Mouse (Mus musculus): ENCODE data around the gene Adamts16. TPM values are rescaled to one million over a fixed set of nuclear protein-coding genes. Genes with fewer than 3 reads are reported as not detected.
"Not testable (repeated sequence)": the region's sequence is repeated elsewhere in the genome, so short reads cannot be mapped to it uniquely, and the experiment has no call there.

Gene Adamts16
- polyA plus RNA-seq (2011; ENCODE audit: insufficient read length, low read depth, missing spikeins): 0.87 and 3.1 TPM in 2 replicates

GRCm38 (mm10) chr13:70841421-70841904, at the start of gene Adamts16:
TSS of gene Adamts16 (minus strand) at chr13:70841811.
- TF ChIP-seq CTCF (IDR thresholded peaks at IDR 0.05; ENCODE audit: borderline replicate concordance, insufficient read depth, low read length): no peak
- no peak for TF ChIP-seq POLR2A (IDR thresholded peaks at IDR 0.05; ENCODE audit: low read depth, low read length)
- no peak within 1 kb of the TSS for H3K27ac ChIP-seq (ENCODE audit: insufficient read depth, low read length)
- no peak within 1 kb of the TSS for H3K4me3 ChIP-seq (ENCODE audit: insufficient read depth, low read length)
- H3K4me1 ChIP-seq (ENCODE audit: control insufficient read depth, insufficient read depth, low read length): peaks cover 2% of the 10 kb centered on the region; the same call in 1 of the 2 replicates

- TF ChIP-seq CTCF (IDR thresholded peaks at IDR 0.05; ENCODE audit: borderline replicate concordance, insufficient read depth, low read length) (no peak), POLR2A (IDR thresholded peaks at IDR 0.05; ENCODE audit: low read depth, low read length) (no peak)
- Histone ChIP-seq H3K4me3 (ENCODE audit: insufficient read depth, low read length) (no peak overlapping the region), H3K4me1 (ENCODE audit: control insufficient read depth, insufficient read depth, low read length) (no peaks in the 10 kb centered on the region), H3K27ac (ENCODE audit: insufficient read depth, low read length) (no peak overlapping the region)
Observed at GRCm38 (mm10) chr13:70887136-70887535, 45.5 kb upstream of the Adamts16 start.

GRCm38 (mm10) chr13:70885006-70885405, 43.4 kb upstream of the Adamts16 start:
- no peaks in the 10 kb centered on the region for H3K4me1 ChIP-seq (ENCODE audit: control insufficient read depth, insufficient read depth, low read length)
- no peak for TF ChIP-seq CTCF (IDR thresholded peaks at IDR 0.05; ENCODE audit: borderline replicate concordance, insufficient read depth, low read length)
- no peak for TF ChIP-seq POLR2A (IDR thresholded peaks at IDR 0.05; ENCODE audit: low read depth, low read length)
- no peak overlapping the region for H3K27ac ChIP-seq (ENCODE audit: insufficient read depth, low read length)
- H3K4me3 ChIP-seq (ENCODE audit: insufficient read depth, low read length): no peak overlapping the region

- no peak for TF ChIP-seq POLR2A (IDR thresholded peaks at IDR 0.05; ENCODE audit: low read depth, low read length)
- TF ChIP-seq CTCF (IDR thresholded peaks at IDR 0.05; ENCODE audit: borderline replicate concordance, insufficient read depth, low read length): no peak
- Histone ChIP-seq H3K4me3 (ENCODE audit: insufficient read depth, low read length) (no peak overlapping the region), H3K4me1 (ENCODE audit: control insufficient read depth, insufficient read depth, low read length) (no peaks in the 10 kb centered on the region), H3K27ac (ENCODE audit: insufficient read depth, low read length) (no peak overlapping the region)
Observed at GRCm38 (mm10) chr13:70883891-70884890, 42.6 kb upstream of the Adamts16 start.

- not testable (repeated sequence) for H3K27ac ChIP-seq (ENCODE audit: insufficient read depth, low read length); H3K4me1 ChIP-seq (ENCODE audit: control insufficient read depth, insufficient read depth, low read length); H3K4me3 ChIP-seq (ENCODE audit: insufficient read depth, low read length)
Observed at GRCm38 (mm10) chr13:70879971-70880370, 38.4 kb upstream of the Adamts16 start.

GRCm38 (mm10) chr13:70877550-70877913, 35.9 kb upstream of the Adamts16 start:
- Histone ChIP-seq H3K4me3 (ENCODE audit: insufficient read depth, low read length) (no peak overlapping the region), H3K4me1 (ENCODE audit: control insufficient read depth, insufficient read depth, low read length) (no peaks in the 10 kb centered on the region), H3K27ac (ENCODE audit: insufficient read depth, low read length) (no peak overlapping the region)
- TF ChIP-seq POLR2A (IDR thresholded peaks at IDR 0.05; ENCODE audit: low read depth, low read length) (no peak), CTCF (IDR thresholded peaks at IDR 0.05; ENCODE audit: borderline replicate concordance, insufficient read depth, low read length) (no peak)

- no peak overlapping the region for H3K27ac ChIP-seq (ENCODE audit: insufficient read depth, low read length)
- no peak overlapping the region for H3K4me3 ChIP-seq (ENCODE audit: insufficient read depth, low read length)
- H3K4me1 ChIP-seq (ENCODE audit: control insufficient read depth, insufficient read depth, low read length): no peaks in the 10 kb centered on the region
- no peak for TF ChIP-seq POLR2A (IDR thresholded peaks at IDR 0.05; ENCODE audit: low read depth, low read length)
- no peak for TF ChIP-seq CTCF (IDR thresholded peaks at IDR 0.05; ENCODE audit: borderline replicate concordance, insufficient read depth, low read length)
Observed at GRCm38 (mm10) chr13:70876648-70877549, 35.3 kb upstream of the Adamts16 start.

- no peak overlapping the region for H3K27ac ChIP-seq (ENCODE audit: insufficient read depth, low read length)
- no peaks in the 10 kb centered on the region for H3K4me1 ChIP-seq (ENCODE audit: control insufficient read depth, insufficient read depth, low read length)
- TF ChIP-seq POLR2A (IDR thresholded peaks at IDR 0.05; ENCODE audit: low read depth, low read length): no peak
- TF ChIP-seq CTCF (IDR thresholded peaks at IDR 0.05; ENCODE audit: borderline replicate concordance, insufficient read depth, low read length): no peak
Observed at GRCm38 (mm10) chr13:70875411-70875949, 33.9 kb upstream of the Adamts16 start.

GRCm38 (mm10) chr13:70874741-70875140, 33.1 kb upstream of the Adamts16 start:
- H3K4me3 ChIP-seq (ENCODE audit: insufficient read depth, low read length): no peak overlapping the region
- TF ChIP-seq CTCF (IDR thresholded peaks at IDR 0.05; ENCODE audit: borderline replicate concordance, insufficient read depth, low read length): no peak
- no peak for TF ChIP-seq POLR2A (IDR thresholded peaks at IDR 0.05; ENCODE audit: low read depth, low read length)
- H3K4me1 ChIP-seq (ENCODE audit: control insufficient read depth, insufficient read depth, low read length): no peaks in the 10 kb centered on the region
- no peak overlapping the region for H3K27ac ChIP-seq (ENCODE audit: insufficient read depth, low read length)

More at GRCm38 (mm10) chr13:70875411-70875949, 33.9 kb upstream of the Adamts16 start:
- H3K4me3 ChIP-seq (ENCODE audit: insufficient read depth, low read length): no peak overlapping the region

- H3K4me3 ChIP-seq (ENCODE audit: insufficient read depth, low read length); H3K4me1 ChIP-seq (ENCODE audit: control insufficient read depth, insufficient read depth, low read length); H3K27ac ChIP-seq (ENCODE audit: insufficient read depth, low read length): not testable (repeated sequence)
Observed at GRCm38 (mm10) chr13:70873851-70874250, 32.2 kb upstream of the Adamts16 start.

Data from embryonic fibroblast, embryonic 13.5 days (primary cell).